Mouse (Mus musculus) spleen, adult 2 months (tissue): Measurements from ENCODE around the gene Sf3a2. TPM values are rescaled to one million over a fixed set of nuclear protein-coding genes. Genes with fewer than 3 reads are reported as not detected.

ENCODE experiments used
- DNase-seq, 2 experiments: peaks; one replicate each; pipeline versions ENCODE4 v3.0.0 to v3.0.0-alpha.2; 2012 to 2021; ENCODE audit warnings: low spot score in 2 of 2, low read depth in 1 of 2
- H3K27ac ChIP-seq: fragments of 200-500 bp; 2 replicates; pipeline ENCODE4 v1.5.1; 2012; ENCODE audit warnings: low read length, inconsistent platforms; ENCODE audit not compliant: insufficient read depth
- H3K27me3 ChIP-seq: fragments of 200-500 bp; 2 replicates; pipeline ENCODE4 v1.6.1; 2012; ENCODE audit warnings: mild to moderate bottlenecking, moderate library complexity, low read length, inconsistent platforms; ENCODE audit not compliant: control insufficient read depth, insufficient read depth
- H3K36me3 ChIP-seq: fragments of 200-500 bp; 2 replicates; pipeline ENCODE4 v1.6.1; 2012; ENCODE audit warnings: mild to moderate bottlenecking, low read length, inconsistent platforms; ENCODE audit not compliant: control insufficient read depth, insufficient read depth
- H3K4me1 ChIP-seq: fragments of 200-500 bp; 2 replicates; pipeline ENCODE4 v1.6.1; 2011; ENCODE audit warnings: inconsistent platforms; ENCODE audit not compliant: control insufficient read depth, insufficient read depth, insufficient read length
- H3K4me3 ChIP-seq: fragments of 200-500 bp; 2 replicates; pipeline ENCODE4 v1.5.1; 2011; ENCODE audit warnings: mild to moderate bottlenecking, inconsistent platforms; ENCODE audit not compliant: insufficient read depth, insufficient read length; ENCODE audit errors: extremely low read depth
- CTCF ChIP-seq: fragments of 200-500 bp; IDR thresholded peaks from 2 replicates; pipeline ENCODE4 v1.5.1; 2011; ENCODE audit warnings: mild to moderate bottlenecking, inconsistent platforms; ENCODE audit not compliant: insufficient read depth, insufficient read length, insufficient replicate concordance; ENCODE audit errors: extremely low read depth
- POLR2A ChIP-seq: fragments of 200-500 bp; IDR thresholded peaks from 2 replicates; pipeline ENCODE4 v1.6.1; 2011; ENCODE audit warnings: low read depth, low read length, inconsistent platforms
- WGBS: fragments of 180-500 bp; shearing (Covaris S2); methylation state at CpG from one replicate; pipeline ENCODE4 v1.1.7; 2018; 5-methylcytosine and 5-hydroxymethylcytosine counted together
- polyA plus RNA-seq: library from polyadenylated mRNA; depleted of rRNA; stranded (reverse); fragments of >200 nt; gene quantifications from 2 replicates; pipeline ENCODE4 v1.2.3, GENCODE M21; 2012

Sf3a2 gene
- polyA plus RNA-seq, 1 experiment: 38.7 TPM

DNA sequence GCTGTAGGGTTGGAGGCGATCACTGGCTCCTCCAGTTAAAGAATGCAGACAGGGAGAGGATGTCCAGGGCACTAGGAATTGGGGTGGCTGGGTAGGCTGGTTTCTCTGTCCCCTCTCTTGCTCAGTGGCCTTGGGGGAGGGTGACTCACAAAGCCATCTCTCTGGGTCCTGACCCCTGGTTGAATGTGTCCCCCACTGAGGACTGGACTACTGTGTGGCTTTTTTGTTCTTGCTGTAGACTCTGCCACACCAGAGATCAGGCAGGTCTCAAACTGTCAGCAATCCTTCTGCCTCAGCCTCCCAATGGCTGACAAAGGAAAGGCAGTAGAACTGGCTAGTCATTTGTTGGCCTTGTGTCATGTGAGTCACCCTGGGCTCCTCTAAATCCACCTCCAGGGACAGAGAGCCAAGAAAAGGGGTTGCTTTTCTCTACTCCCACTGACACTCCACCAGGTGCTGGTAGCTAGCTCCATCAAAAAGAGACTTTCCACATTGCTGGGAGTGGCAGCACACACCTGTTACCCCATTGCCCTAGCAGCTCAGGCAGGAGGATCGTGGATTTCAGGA, 40.4 kb downstream of the Sf3a2 start:
- Histone ChIP-seq H3K36me3 (no peaks in the 10 kb centered on the region), H3K27ac (no peak overlapping the region), H3K4me3 (no peak overlapping the region), H3K27me3 (peaks cover 4% of the 10 kb centered on the region; the same call in 1 of the 2 replicates), H3K4me1 (no peaks in the 10 kb centered on the region; the same call in 1 of the 2 replicates)
- DNase-seq: no peak
- 86% methylated on average over 2 of the region's 2 CpGs for WGBS
- TF ChIP-seq POLR2A (no peak), CTCF (no peak)

DNA sequence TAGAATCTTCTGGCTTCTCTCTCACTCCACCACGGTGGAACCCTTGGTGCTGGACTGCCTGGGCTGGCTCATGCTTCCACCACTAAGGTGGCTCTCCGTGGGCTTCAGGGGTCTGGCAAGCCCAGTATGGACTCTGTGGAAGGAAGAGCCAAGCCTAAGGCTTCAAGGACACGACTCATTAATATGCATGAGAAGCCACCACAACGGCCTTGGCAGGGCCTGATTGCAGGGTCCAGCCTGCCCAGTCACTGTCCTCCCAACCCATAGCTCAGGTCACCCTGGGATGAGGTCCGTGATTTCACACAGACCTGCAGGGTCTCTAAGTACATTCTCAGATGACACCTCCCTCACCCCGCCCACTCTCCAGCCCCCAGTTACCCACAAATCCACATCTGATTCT, 41.9 kb downstream of the Sf3a2 start:
- H3K27ac ChIP-seq: no peak overlapping the region
- H3K4me3 ChIP-seq: no peak overlapping the region
- no peaks in the 10 kb centered on the region for H3K4me1 ChIP-seq
- TF ChIP-seq POLR2A: no peak
- no peak for TF ChIP-seq CTCF
- 72% methylated on average over 6 of the region's 6 CpGs for WGBS
- H3K27me3 ChIP-seq: peaks cover 6% of the 10 kb centered on the region; the same call in 1 of the 2 replicates
- H3K36me3 ChIP-seq: no peaks in the 10 kb centered on the region
- DNase-seq: no peak

DNA sequence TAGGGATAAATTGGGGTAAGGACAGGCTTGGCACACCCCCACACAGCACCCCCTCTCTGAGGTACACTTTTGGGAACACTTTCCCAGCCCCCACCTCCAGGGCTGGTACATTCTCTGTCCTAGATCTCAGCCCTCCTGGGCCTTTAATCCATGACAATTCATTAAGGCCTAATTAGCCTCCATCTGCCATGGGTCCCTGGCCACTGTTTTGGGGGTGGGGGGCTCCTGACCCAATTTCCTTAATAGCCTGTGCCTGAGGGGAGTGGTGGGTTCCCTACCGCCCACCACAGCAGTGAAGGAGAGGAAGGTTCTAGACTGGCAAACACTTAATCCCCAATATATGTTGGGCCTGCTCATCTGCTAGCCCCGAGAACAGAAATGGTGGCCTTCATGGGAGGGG, 43.7 kb downstream of the Sf3a2 start:
- no peak for DNase-seq
- no peaks in the 10 kb centered on the region for H3K36me3 ChIP-seq
- H3K27me3 ChIP-seq: peaks cover 6% of the 10 kb centered on the region; the same call in 1 of the 2 replicates
- H3K4me3 ChIP-seq: no peak overlapping the region
- TF ChIP-seq CTCF: no peak
- TF ChIP-seq POLR2A: no peak
- H3K4me1 ChIP-seq: no peaks in the 10 kb centered on the region
- no peak overlapping the region for H3K27ac ChIP-seq
- 88% methylated on average over 2 of the region's 2 CpGs for WGBS

DNA sequence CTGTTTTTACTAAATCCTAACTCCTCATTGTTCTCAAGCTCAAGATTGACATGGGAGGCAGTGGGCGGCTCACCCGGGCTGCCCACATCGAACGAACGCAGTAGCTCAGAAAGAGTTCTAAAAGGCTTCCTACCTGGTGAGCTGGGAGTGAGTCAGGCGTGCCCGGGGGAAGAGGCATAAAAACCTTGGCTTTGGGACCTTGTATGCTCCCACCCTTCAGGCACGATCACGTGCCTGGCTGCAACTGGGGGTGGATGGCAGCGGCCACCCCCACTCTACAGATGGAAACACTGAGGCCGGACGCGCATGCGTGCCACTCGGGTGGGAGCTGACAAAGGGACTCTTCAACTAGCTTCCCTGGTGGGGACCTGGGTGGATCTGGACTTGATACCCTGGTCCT, 44.3 kb downstream of the Sf3a2 start:
- Histone ChIP-seq H3K4me1 (no peaks in the 10 kb centered on the region), H3K27me3 (peaks cover 6% of the 10 kb centered on the region; the same call in 1 of the 2 replicates), H3K36me3 (no peaks in the 10 kb centered on the region), H3K27ac (no peak overlapping the region), H3K4me3 (no peak overlapping the region)
- 90% methylated on average over 15 of the region's 15 CpGs for WGBS
- TF ChIP-seq POLR2A: no peak
- TF ChIP-seq CTCF: no peak
- no peak for DNase-seq

DNA sequence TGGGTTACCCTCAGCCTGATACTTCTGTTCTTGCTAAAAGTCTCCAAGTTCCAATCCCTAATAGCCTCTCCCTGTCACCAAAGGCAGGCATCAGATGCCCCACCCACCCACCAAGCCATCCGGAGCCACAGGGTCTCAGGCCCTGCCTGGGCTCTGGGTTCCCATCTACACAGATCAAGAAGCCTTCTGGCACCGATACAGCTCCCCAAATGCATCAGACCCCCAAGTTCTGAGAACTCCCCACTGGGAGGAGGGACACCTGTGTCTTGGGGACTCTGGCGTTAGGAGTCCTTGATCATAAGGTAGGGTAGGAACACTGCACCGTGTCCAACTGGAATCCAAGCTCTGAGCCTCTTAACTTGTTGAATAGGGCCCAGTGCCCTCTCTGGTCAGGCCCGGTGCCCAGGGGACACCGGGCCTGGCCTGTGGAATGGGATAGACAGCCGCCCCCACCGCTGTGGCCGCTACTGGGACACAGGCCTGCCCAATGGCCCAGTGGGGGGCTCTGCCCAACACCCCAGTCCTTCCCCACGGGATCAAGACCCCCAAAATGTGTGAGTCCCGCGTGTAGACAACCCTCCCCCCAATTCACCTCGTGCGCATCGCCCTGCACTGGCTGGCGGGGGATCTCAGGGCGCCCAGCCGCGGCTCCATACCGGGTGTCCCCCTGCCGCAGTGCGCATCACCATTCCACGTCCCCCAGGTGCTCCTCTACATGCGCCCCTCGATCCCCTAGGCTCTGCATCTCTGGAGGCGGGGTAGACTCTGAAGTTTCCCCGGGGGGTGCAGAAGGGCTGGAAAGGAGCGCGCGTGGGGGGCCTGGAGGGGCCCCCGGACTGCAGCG, 45.3 kb downstream of the Sf3a2 start:
- Histone ChIP-seq H3K4me3 (no peak overlapping the region), H3K27ac (no peak overlapping the region), H3K36me3 (no peaks in the 10 kb centered on the region), H3K4me1 (no peaks in the 10 kb centered on the region), H3K27me3 (peaks cover 6% of the 10 kb centered on the region; the same call in 1 of the 2 replicates)
- TF ChIP-seq CTCF: no peak
- no peak for TF ChIP-seq POLR2A
- WGBS: 18% methylated on average over 30 of the region's 32 CpGs
- DNase-seq: no peak

DNA sequence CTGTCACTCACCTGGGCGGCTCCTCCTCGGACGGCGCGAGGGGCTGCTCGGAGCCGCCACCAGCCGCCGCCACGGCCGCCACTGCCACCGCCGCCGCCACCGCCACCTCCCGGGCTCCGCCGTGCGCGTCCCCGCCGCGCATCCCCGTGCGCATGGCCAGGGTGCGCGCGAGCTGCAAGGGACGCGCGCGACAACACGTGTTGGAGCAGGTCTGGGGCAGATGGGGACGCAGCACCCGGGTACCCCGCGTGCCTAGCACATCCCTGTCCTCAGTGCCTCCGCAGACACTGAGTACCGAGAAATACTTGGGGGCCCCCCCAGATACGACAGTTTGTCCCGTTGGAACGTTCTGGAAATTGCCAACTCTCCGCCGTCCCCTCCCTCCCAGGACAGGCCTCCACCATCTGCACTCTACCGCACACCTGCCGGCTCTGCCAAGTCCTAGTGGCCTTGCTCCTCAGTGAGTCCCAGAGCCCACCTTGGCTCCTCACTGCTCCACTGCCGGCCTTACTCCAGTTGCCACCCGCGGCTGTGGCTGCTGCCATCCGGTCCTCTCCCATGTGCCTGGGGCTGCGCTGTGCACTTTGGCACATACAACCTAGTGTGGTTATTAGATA, 46.0 kb downstream of the Sf3a2 start, which contains the start of gene Lingo3:
Lingo3 (minus strand) TSS at position 109 of the 617 bp plus-strand sequence.
- H3K36me3 ChIP-seq: no peaks in the 10 kb centered on the region
- H3K4me1 ChIP-seq: no peaks in the 10 kb centered on the region
- H3K27me3 ChIP-seq: peaks cover 6% of the 10 kb centered on the region; the same call in 1 of the 2 replicates
- no peak for DNase-seq
- no peak within 1 kb of the TSS for H3K27ac ChIP-seq
- TF ChIP-seq POLR2A (no peak), CTCF (no peak)
- 6% methylated on average over 49 of the region's 51 CpGs for WGBS
- no peak within 1 kb of the TSS for H3K4me3 ChIP-seq
